Mouse (Mus musculus) spleen, adult 12 weeks (tissue): ENCODE measurements around the gene Gm11361.

Experiments used
- DNase-seq: peaks from one replicate; pipeline ENCODE4 v3.0.0; 2022; ENCODE audit warnings: low spot score

Gm11361 gene

DNA sequence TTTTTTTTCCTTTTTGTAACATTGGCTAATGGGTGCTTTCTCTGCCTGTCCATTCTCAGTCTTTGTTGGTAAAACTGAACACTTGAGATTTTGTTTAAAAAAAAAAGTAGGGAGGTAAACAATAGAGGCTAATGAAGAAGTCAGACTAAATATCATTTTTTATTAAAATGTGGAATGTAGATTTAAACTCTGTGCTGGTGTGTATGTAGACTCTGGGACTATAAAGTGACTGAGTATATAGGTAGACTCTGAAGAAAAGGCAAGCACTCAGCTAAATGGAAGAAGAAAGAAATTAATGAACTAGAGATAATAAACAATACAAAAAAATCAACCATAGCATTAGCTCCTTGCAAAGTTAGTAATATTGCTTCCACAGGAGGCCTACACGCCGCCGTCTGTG, at the start of gene Gm11361:
Gm11361 (plus strand) TSS at position 301 of the 400 bp plus-strand sequence.
- DNase-seq: no peak

DNA sequence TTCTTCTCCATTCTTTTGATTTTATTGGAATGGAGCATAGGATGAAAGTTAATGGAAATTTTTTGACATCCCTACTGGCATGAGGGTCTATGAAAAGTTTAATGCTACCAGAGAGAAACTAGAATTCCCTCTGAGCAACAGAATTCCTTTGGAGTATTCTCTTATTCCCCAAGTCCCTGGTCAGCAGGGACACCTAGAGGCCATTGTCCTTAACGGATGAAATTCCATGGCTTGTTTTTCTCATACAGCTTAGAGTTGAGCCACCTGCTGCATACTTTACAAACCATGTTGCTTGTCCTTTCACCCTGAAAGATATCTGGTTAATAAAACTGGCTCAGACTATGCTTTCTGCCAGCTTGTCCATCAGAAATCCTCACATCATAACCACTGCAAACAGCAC, 7.1 kb downstream of the Gm11361 start:
- DNase-seq: no peak

DNA sequence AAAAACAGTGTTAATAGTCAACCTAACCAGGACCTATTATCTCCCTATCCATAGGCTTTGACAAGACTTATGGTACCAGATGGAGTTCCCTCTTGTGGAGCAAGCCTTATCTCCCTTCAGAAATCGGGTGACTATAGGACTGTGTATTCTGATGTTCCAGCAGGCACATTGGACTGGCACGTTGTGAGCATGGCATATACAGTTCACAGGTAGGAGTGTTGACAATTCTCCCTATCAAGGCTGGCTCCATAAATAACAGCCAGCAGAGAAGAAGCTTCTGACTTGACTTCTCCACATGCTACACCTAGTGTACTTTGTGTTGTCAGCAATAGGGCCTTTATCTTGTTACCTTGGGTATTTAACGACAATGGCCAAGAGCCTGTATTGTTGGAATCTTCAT, 30.0 kb downstream of the Gm11361 start:
- DNase-seq: no peak

DNA sequence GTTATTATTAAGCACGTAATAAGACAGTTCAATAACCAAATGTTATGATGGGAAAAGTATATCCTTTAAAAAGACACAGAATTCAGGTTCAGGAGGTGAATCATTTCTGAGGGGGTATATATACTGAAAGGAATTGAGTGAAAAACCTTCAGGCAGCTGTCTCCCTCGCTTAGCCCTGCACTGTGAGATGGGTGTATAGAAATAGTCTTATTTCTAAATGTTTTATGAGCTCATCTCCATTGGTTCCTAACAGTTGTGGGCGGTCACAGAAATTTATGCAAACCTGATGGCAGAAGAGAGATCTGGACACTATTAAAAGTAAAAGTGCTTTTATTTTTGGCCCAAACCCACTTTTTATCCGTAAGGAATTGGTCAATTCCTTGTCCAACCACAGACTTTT, 36.9 kb downstream of the Gm11361 start:
- no peak for DNase-seq

DNA sequence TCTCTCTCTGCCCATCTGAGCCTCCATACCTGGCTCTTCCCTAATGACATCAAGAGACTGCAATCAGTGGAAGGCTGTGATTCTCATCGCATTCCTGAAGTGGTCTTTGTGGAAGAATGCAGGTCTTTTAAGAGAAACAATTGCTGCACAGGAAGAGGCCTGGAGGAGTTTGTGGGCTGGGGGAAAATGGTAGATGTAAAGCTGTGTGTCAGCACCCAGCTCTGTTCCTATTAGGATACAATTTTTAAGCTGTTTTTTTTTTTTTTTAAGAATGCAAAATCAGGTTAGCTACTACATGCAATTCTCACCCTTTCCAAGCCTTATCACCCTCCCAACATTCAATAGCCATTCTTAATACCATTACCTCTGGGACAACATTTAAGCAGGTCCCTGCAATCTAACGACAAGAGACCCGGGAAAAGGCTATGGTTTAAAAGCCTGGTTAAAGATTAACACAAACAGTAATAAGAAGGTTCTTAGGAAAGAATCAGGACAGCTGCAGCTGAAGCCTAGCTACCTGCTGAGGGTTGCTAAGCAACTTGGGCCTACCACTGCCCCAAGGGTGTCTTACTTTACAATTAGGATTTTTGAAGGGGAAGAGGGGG, 37.5 kb downstream of the Gm11361 start:
- no peak for DNase-seq

DNA sequence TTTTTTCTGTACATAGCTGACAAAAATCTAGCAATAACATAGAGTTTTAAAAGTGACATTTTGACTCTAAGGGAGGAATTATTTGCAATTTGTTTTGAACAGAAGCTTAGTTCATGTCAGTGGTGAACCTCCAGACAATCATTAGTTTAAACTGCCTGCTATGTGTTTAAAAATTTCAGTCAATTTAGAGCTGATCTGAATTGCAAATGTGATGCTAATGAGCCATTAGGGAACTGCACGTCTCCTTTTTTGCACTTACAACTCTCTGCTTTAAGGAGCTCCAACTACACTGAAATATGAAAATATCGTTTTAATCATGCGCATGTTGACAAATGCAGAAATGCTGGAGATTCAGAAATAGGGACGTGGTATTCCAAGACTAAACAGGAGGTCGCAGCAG, 38.2 kb downstream of the Gm11361 start:
- DNase-seq: no peak

DNA sequence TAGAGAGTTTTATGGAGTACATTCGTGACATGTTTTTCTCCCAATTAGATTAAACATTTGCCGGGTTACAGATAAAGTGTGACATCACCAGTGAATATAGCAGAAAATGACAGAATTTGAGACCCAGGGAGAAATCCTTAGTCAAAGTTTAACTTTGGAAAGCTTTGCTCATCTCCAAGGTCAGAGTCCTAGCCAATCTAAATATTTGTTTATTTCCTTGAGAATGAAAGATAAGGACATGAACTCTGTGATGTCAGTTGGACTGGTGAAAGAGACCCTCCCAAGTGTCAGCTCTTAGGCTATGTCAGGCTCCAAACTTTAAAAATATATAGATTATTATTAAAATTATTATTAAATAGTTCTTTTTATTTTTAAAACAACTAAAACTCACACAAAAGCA, 39.8 kb downstream of the Gm11361 start:
- DNase-seq: no peak

DNA sequence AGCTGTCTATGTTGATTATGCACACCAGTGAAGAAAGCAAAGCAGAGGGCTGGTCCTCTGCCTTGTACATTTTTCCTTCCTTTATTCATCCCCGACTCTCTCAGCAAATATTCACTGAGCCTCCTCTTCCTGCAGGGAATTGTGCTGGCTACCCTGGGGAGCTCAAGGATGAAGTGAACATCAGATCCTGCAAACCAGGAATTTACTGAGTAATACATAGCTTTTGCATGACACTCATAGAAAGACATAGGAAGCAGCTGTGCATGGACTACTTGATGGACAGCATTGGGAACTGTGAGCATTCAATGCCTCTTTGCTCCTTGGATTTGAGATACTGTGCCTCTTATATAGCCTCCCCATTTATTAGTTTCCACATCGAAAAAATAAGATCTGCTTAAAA, 40.2 kb downstream of the Gm11361 start:
- DNase-seq: no peak
